Mouse (Mus musculus): ENCODE measurements around the gene Stx8. TPM values are rescaled to one million over a fixed set of nuclear protein-coding genes. Genes with fewer than 3 reads are reported as not detected.

Gene Stx8
- total RNA-seq, 4 experiments from 2014 or later, result 30.2 to 39.8 (median 35.9) TPM

DNA sequence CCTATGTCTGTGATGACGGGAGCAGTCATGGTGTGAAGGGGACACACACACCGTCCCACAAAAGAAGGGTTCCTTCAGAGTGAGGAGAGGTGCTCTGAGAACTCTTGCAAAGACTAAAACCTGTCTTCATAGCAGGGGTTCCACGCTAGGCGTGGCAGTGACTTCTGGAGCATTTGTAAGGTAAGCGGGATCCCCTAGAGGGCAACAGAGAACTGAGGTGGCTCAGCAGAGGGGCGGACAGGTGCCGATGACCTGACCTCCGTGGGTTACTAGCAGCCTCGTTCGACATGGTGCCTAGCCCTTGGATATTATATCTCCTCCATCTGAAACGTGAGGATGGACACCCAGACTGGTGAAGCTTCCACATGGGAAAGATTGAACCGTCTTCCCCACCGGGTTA, 257.1 kb downstream of the Stx8 start:
- no peak for DNase-seq (ENCODE audit: low spot score in 2 of 2)

DNA sequence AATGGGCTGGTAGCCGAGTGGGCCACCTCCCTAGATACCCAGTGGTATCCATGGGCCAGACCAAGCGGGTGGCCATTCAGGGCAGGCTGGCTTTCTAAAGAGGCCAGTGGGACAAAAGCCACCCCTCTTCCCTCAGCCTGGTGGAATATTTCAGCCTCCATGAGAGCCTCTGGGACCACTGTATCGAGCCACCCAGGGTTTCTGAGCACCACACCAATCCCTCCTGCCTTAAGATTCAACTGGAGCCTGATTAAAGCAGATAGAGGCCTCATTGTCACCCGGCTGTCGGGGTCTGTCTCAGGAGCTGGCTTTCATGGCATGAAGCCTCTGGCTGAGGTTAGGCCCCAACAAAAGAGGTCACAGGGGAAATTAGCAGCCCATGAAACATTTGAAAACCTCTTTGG, 260.7 kb downstream of the Stx8 start:
- no peak for DNase-seq (ENCODE audit: low spot score in 2 of 2)

DNA sequence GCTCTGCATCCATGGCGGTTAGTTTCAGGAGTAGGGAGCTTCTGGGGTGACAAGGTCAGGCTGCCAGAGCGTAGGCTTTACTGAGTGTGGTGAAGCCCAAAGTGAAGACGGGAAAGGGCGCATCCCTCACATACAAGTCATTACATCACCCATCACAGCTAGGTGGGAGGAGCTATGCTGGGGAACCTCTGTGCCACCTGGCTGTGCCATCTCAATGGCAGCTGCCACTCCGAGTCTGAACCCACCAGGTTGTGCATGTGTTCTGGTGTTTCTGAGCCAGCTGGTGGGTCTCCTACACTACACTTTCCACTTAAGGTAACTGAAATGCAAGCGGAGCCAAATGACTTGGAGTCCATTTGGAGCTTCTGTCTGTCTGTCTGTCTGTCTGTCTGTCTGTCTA, 261.8 kb downstream of the Stx8 start:
- no peak for DNase-seq (ENCODE audit: low spot score in 2 of 2)

DNA sequence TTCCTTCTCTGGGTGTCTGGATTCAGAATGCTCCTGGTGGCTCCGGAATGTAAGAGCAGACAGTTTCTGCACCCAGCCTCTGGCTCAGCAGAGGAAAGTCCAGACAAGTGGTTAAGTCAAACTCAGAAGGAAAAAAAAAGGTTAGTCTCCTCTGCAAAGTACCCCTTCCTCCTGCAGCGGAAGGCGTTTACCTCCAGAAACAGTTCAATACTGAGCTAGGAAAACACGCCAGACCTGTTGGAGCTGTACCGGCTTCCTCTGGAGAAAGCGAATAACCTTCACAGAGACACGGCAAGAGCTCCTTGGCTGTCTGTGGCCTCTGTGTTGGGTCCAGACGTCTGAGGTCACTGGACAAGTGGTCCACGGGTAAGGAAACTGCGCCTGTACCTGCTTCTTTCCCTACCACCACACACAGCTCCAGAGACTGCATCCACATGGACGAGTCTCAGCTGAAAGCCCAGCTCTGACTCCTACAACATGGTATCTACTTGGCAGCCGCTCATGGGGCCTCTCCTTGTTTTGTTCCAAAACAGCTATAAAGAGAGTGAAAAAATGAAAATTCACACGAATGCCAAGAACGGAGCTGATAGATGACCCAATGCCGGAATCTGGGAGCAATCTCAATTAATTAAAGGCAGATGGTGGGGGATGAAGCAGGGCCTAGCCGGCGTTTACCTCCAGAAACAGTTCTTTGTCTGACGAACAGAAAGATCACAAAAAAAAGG, 263.1 kb downstream of the Stx8 start:
- no peak for DNase-seq (ENCODE audit: low spot score in 2 of 2)

DNA sequence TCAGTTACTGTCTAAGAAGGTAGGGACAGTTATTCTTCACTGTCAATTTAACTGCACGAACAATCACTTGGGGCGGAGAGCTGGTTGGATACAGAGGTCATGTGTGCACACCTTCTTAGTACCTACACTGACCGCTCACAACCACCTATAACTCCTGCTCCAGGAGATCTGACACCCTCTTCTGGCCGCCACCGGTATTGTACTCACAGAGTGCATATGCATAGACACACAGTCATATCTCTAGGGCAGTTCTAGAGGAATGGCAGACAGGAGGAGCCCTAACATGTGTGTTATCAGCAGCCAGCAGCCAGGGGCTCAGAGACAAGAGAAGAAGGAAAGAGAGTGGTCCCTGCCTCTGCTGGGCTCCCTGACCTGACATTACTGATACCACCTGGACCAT, 265.6 kb downstream of the Stx8 start:
- DNase-seq (ENCODE audit: low spot score in 2 of 2), result no peak

DNA sequence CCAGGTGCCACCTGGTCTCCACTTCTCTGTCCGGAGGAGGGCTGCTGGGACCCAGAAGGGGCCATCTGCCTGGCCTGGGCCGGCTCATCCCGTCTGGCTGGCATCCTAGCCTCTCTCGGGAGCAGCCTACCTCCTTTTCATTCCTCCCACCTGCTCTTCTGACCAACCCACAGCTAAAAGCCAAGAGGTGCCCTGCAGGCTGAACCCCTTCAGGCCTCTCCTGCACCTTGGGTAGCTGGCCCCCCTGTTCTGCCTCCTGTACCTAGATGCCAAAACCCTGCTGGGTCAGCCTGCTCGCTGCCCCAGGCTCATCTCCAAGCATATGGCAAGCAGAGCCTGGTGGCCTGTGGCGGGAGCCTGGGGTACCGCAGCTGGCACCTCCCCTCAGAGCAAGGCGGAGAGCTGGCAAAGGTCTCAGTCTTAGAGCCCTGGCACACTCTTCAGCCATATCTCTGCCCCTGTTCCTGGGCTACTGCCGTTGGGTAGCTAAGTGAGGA, 267.5 kb downstream of the Stx8 start:
- DNase-seq (ENCODE audit: low spot score in 2 of 2), result no peak

DNA sequence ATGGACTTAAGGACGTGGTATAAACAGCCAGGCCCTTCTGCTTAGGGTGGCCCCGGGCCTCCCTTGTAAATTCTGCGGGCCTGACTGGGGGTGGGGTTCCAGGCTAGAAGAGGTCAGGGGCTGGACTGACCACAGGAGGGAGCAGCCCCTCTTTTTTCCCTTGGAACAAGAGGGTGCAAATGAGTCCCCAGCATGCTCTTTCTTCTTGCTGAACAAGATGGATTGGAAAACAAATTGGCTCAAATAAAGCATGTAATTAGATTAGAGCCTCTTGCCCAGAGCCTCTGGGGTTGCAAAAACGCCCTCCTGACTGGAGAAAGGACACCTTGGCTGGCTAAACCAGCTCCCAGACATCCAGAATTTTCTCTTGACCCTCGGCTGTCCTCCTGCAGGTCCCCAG, 273.8 kb downstream of the Stx8 start:
- no peak for DNase-seq (ENCODE audit: low spot score in 2 of 2)

DNA sequence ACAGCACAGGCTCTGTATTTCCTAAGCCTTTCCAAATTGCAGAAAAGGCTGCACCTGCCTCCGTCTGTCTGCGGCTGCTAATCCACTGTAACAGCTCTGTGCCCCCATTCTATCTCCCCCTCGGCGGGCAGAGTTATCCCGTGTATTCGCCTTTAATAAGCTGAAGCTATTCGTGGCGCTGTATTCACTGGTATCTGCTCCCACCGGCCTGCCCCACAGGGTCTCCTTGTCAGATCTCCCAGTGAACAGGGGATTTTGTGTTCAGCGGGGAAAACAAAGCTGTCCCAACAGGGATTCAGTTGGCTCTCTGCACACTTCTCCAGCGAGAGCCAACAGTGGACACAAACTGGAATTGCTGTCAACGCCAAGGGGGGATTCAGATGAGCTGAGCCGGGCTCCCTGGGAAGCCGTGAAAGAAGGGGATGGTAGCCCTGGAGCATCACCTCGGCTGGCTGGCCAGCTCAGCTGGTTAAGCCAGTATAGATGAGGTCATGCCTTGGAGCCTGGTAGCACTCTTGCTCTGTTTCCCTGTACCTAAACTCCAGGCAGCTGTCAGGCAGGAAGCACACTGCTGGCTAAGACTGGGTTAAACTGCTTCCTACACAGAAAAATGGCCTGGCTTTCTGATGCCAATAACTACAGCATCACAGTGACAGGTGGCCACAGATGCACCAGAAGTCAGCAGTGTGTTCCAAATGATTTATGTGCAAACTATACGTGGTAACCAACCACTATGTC, 278.4 kb downstream of the Stx8 start:
- no peak for DNase-seq (ENCODE audit: low spot score in 2 of 2)

DNA sequence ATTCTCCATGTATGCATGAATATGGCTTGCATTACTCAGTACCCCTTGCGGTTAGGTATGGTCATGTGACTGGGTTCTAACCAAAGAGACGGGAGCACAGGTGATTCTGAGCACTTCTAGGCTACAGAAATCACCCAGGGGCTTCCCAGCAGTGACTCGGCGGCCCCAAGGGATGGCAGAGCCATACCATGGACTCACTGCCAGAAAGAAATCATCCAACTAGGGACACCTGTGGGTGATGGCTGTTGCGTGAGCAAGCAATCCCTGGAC, 278.9 kb downstream of the Stx8 start:
- DNase-seq (ENCODE audit: low spot score in 2 of 2), result no peak

DNA sequence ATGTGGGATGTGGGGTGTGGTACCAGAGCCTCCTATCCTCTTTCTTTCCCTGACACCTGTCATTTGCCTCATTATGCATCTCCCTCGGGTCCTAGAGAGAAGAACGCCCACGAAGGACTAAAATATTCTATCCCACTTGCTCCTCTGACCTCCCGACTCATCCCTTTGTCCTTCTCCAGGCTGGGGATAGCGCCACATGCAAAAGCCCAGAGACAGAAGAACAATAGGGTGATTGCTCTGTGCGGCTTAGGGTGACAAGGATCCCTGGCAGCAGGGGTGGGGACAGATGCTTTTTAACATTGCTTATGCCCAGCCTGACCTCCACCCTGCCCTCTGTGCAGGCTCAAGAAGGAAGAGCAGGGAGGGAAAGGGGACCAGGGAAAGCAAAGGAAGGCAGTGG, 281.9 kb downstream of the Stx8 start:
- DNase-seq (ENCODE audit: low spot score in 2 of 2), result no peak

DNA sequence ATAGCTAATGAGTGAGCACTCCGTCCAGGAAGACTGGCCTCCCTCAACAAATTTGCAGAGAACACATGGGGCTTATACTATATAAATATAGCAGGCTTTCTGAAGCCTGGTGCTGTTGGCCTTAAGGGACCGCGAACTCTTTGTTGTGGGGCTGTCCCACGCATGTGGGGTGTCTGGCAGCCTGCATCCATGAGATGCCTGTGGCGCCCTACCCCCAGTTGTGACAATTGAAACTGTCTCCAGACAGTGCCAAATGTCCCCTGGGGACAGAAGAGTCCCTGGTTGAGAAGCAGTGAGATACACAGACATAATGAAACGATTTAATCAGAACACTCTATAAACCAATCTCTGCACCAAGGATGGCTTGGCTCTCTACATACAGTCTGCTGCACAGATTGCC, 284.1 kb downstream of the Stx8 start:
- DNase-seq (ENCODE audit: low spot score in 2 of 2), result no peak

DNA sequence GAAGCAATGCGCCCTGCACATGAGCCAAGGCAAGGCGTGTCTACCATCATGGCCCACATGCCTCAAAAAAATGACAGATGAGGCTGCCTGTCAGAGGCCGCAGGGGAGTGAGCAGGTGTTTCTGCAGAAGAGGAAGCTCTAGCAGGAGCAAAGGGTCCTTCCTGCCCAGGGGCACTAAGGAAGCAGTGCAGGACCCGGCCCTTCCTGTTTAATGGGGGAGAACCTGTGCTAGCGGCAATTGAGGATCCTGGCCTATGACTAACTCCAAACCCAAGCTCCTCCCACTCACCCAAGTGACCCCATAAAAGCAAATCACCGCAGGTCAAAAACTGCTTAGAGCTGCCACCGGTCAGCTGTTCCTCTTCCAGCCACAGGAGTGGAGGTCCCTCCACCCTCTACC, 287.5 kb downstream of the Stx8 start:
- no peak for DNase-seq (ENCODE audit: low spot score in 2 of 2)

Small RNAs within 50 kb of the gene (microRNA-seq; reads per million reads assigned to microRNA genes)
- 0 to 0.32 reads per million in 2 experiments for gene Mir6406

Other genes with a start within 250 kb of the Stx8 start
- 1 to 10 TPM; 1.7 to 2.2 (median 1.8) TPM for gene Glp2r, start 195.0 kb upstream of the Stx8 start, total RNA-seq (2022)
- gene Gsg1l2, start 191.6 kb upstream of the Stx8 start, total RNA-seq (2022), result not detected
- not detected for gene Dhrs7c, start 168.0 kb upstream of the Stx8 start, total RNA-seq (2022)
- 1 to 10 TPM in 3 of 4 experiments, under 1 TPM in 1; 0.74 to 1.4 (median 1.0) TPM for gene Usp43, start 44.0 kb upstream of the Stx8 start, total RNA-seq (2022)
- gene Cfap52, start 542 bp upstream of the Stx8 start, total RNA-seq (2022), result 1 to 10 TPM in 3 of 4 experiments, under 1 TPM in 1; 0.68 to 2.1 (median 1.3) TPM

All from layer of hippocampus, adult 8-10 months (tissue).